Mouse (Mus musculus): ENCODE measurements around the gene Desi1. TPM values are rescaled to one million over a fixed set of nuclear protein-coding genes. Genes with fewer than 3 reads are reported as not detected.

Desi1 gene
- polyA plus RNA-seq, 1 experiment from 2014 or later: 50.6 TPM

Other genes starting within 250 kb of the Desi1 start
- 24.0 and 25.2 TPM in 2 replicates for gene Tef, start 231.4 kb downstream of the Desi1 start, polyA plus RNA-seq (2015; fragmentation: Nextera tagmentation; extraction: Ambion mirVana)
- gene Tob2, start 175.1 kb downstream of the Desi1 start, polyA plus RNA-seq (2015; fragmentation: Nextera tagmentation; extraction: Ambion mirVana): 16.5 and 18.5 TPM in 2 replicates
- 124 and 134 TPM in 2 replicates for gene Phf5a, start 162.0 kb downstream of the Desi1 start, polyA plus RNA-seq (2015; fragmentation: Nextera tagmentation; extraction: Ambion mirVana)
- gene Aco2, start 161.6 kb downstream of the Desi1 start, polyA plus RNA-seq (2015; fragmentation: Nextera tagmentation; extraction: Ambion mirVana): 265 and 271 TPM in 2 replicates
- gene Polr3h, start 107.6 kb downstream of the Desi1 start, polyA plus RNA-seq (2015; fragmentation: Nextera tagmentation; extraction: Ambion mirVana): 81.5 and 83.1 TPM in 2 replicates
- 248 and 250 TPM in 2 replicates for gene Csdc2, start 97.1 kb downstream of the Desi1 start, polyA plus RNA-seq (2015; fragmentation: Nextera tagmentation; extraction: Ambion mirVana)
- 84.3 and 89.9 TPM in 2 replicates for gene Pmm1, start 72.9 kb downstream of the Desi1 start, polyA plus RNA-seq (2015; fragmentation: Nextera tagmentation; extraction: Ambion mirVana)
- not detected in 2 replicates for gene 1700029P11Rik, start 53.3 kb downstream of the Desi1 start, polyA plus RNA-seq (2015; fragmentation: Nextera tagmentation; extraction: Ambion mirVana)
- gene Xrcc6, start 46.0 kb downstream of the Desi1 start, polyA plus RNA-seq (2015; fragmentation: Nextera tagmentation; extraction: Ambion mirVana): 43.1 and 46.7 TPM in 2 replicates
- 231 and 247 TPM in 2 replicates for gene Snu13, start 13.7 kb upstream of the Desi1 start, polyA plus RNA-seq (2015; fragmentation: Nextera tagmentation; extraction: Ambion mirVana)
- not detected in 2 replicates for gene 4930407I10Rik, start 25.3 kb upstream of the Desi1 start, polyA plus RNA-seq (2015; fragmentation: Nextera tagmentation; extraction: Ambion mirVana)
- gene Mei1, start 36.1 kb upstream of the Desi1 start, polyA plus RNA-seq (2015; fragmentation: Nextera tagmentation; extraction: Ambion mirVana): 0.10 TPM in 1 of 2 replicates, not detected in the other
- 12.2 and 12.7 TPM in 2 replicates for gene Ccdc134, start 94.1 kb upstream of the Desi1 start, polyA plus RNA-seq (2015; fragmentation: Nextera tagmentation; extraction: Ambion mirVana)
- 220 and 224 TPM in 2 replicates for gene Srebf2, start 113.3 kb upstream of the Desi1 start, polyA plus RNA-seq (2015; fragmentation: Nextera tagmentation; extraction: Ambion mirVana)
- gene Shisa8, start 179.0 kb upstream of the Desi1 start, polyA plus RNA-seq (2015; fragmentation: Nextera tagmentation; extraction: Ambion mirVana): 1.1 and 1.5 TPM in 2 replicates
- 0.08 and 0.26 TPM in 2 replicates for gene Tnfrsf13c, start 190.5 kb upstream of the Desi1 start, polyA plus RNA-seq (2015; fragmentation: Nextera tagmentation; extraction: Ambion mirVana)
- gene Cenpm, start 210.9 kb upstream of the Desi1 start, polyA plus RNA-seq (2015; fragmentation: Nextera tagmentation; extraction: Ambion mirVana): 10.7 and 13.6 TPM in 2 replicates
- 22.6 and 24.0 TPM in 2 replicates for gene 1500009C09Rik, start 218.5 kb upstream of the Desi1 start, polyA plus RNA-seq (2015; fragmentation: Nextera tagmentation; extraction: Ambion mirVana)
- 454 and 479 TPM in 2 replicates for gene Sept3, start 241.0 kb upstream of the Desi1 start, polyA plus RNA-seq (2015; fragmentation: Nextera tagmentation; extraction: Ambion mirVana)